Comparison of ENCODE assay signal across 8 mouse cellular contexts in the genomic region with DNA sequence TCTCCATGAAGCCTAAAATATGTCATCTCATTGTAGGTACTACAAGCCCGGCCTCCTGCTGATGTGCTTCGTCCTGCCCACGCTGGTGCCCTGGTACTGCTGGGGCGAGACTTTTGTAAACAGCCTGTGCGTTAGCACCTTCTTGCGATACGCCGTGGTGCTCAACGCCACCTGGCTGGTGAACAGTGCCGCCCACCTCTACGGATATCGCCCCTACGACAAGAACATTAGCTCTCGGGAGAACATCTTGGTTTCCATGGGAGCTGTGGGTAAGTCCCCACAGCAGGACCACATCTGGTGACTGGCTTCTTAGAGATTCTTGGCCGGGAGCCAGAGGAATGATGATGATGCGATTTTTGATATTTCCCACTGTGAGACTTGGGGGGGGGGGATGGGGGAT. TPM values are rescaled to one million over a fixed set of nuclear protein-coding genes. Genes with fewer than 3 reads are reported as not detected.
DNase-seq lines count a peak whose midpoint lies in the region; ATAC-seq and TF ChIP-seq lines count a peak whose summit lies in the region.

No protein-coding gene starts in this region.

- H3K27me3 ChIP-seq in midbrain, embryonic 15.5 days (replicated peaks) = no peaks in the 10 kb centered on the region
- no peaks in the 10 kb centered on the region for H3K27me3 ChIP-seq in midbrain, embryonic 16.5 days (ENCODE audit: control insufficient read depth, insufficient read depth, low read depth, low read length)
- no peaks in the 10 kb centered on the region for H3K27me3 ChIP-seq in limb, embryonic 14.5 days (ENCODE audit: control insufficient read depth, insufficient read depth, low read length)
- H3K27me3 ChIP-seq in stomach, embryonic 15.5 days (replicated peaks) = no peaks in the 10 kb centered on the region

- 75% methylated on average over 16 of the region's 16 CpGs for WGBS in midbrain, embryonic 15.5 days
- 69% methylated on average over 16 of the region's 16 CpGs for WGBS in midbrain, embryonic 16.5 days
- 64% methylated on average over 16 of the region's 16 CpGs for WGBS in limb, embryonic 14.5 days
- WGBS in stomach, embryonic 15.5 days = 62% methylated on average over 16 of the region's 16 CpGs

- no peaks in the 10 kb centered on the region for H3K9me3 ChIP-seq in midbrain, embryonic 15.5 days
- H3K9me3 ChIP-seq in midbrain, embryonic 16.5 days (replicated peaks; ENCODE audit: control insufficient read depth, low read length, poor library complexity, severe bottlenecking) = no peaks in the 10 kb centered on the region
- H3K9me3 ChIP-seq in limb, embryonic 14.5 days (ENCODE audit: control insufficient read depth, low read length) = no peaks in the 10 kb centered on the region
- H3K9me3 ChIP-seq in stomach, embryonic 15.5 days = no peaks in the 10 kb centered on the region

- H3K4me2 ChIP-seq in midbrain, embryonic 15.5 days = 0 out of 2 replicates have a peak overlapping the region, but pooled peaks have one; percentile 2
- H3K4me2 ChIP-seq in midbrain, embryonic 16.5 days (ENCODE audit: low read length) = no peak overlapping the region
- H3K4me2 ChIP-seq in limb, embryonic 14.5 days (replicated peaks; ENCODE audit: low read depth, low read length, severe bottlenecking) = no peak overlapping the region
- H3K4me2 ChIP-seq in stomach, embryonic 15.5 days = peak overlapping the region; percentile 17

- H3K36me3 ChIP-seq in midbrain, embryonic 15.5 days (replicated peaks) = peaks cover 56% of the 10 kb centered on the region
- peaks cover 55% of the 10 kb centered on the region for H3K36me3 ChIP-seq in midbrain, embryonic 16.5 days (ENCODE audit: control insufficient read depth, insufficient read depth, low read length)
- peaks cover 99% of the 10 kb centered on the region for H3K36me3 ChIP-seq in limb, embryonic 14.5 days (ENCODE audit: control insufficient read depth, insufficient read depth, low read length)
- H3K36me3 ChIP-seq in stomach, embryonic 15.5 days = peaks cover 74% of the 10 kb centered on the region

- TF ChIP-seq POLR2A in limb, embryonic 14.5 days (IDR thresholded peaks at IDR 0.05; ENCODE audit: borderline replicate concordance, extremely low read depth, insufficient read depth, insufficient read length) = no peak

- DNase-seq in adrenal gland, adult (ENCODE audit: inconsistent age in 2 of 2, low spot score in 1 of 2) = peak; percentile 43 to 77
- DNase-seq in adrenal gland, postnatal 4 days (ENCODE audit: low spot score in 2 of 2) = no peak
- peak; percentile 62 for DNase-seq in limb, embryonic 14.5 days (ENCODE audit: low spot score)
- DNase-seq in frontal cortex, postnatal 10 days (ENCODE audit: low spot score in 2 of 2) = no peak
- no peak for DNase-seq in yolk sac, embryonic 10.5 days (ENCODE audit: low spot score)

- H3K27ac ChIP-seq in midbrain, embryonic 15.5 days = no peak overlapping the region
- H3K27ac ChIP-seq in midbrain, embryonic 16.5 days (ENCODE audit: low read length) = no peak overlapping the region
- no peak overlapping the region for H3K27ac ChIP-seq in limb, embryonic 14.5 days (replicated peaks; ENCODE audit: low read depth, low read length)
- H3K27ac ChIP-seq in stomach, embryonic 15.5 days = no peak overlapping the region

- peaks cover 91% of the 10 kb centered on the region for H3K4me1 ChIP-seq in midbrain, embryonic 15.5 days
- H3K4me1 ChIP-seq in midbrain, embryonic 16.5 days (ENCODE audit: control insufficient read depth, insufficient read depth, low read length) = peaks cover 71% of the 10 kb centered on the region
- H3K4me1 ChIP-seq in limb, embryonic 14.5 days (ENCODE audit: control insufficient read depth, insufficient read depth, low read length) = peaks cover 47% of the 10 kb centered on the region
- H3K4me1 ChIP-seq in stomach, embryonic 15.5 days = peaks cover 62% of the 10 kb centered on the region

- no peak overlapping the region for H3K4me3 ChIP-seq in midbrain, embryonic 15.5 days
- H3K4me3 ChIP-seq in midbrain, embryonic 16.5 days (ENCODE audit: low read depth, low read length) = no peak overlapping the region
- H3K4me3 ChIP-seq in limb, embryonic 14.5 days (replicated peaks; ENCODE audit: low read length) = no peak overlapping the region
- H3K4me3 ChIP-seq in stomach, embryonic 15.5 days (replicated peaks) = no peak overlapping the region

- ATAC-seq in midbrain, embryonic 15.5 days (replicated peaks) = no peak
- ATAC-seq in midbrain, embryonic 16.5 days = no peak
- no peak for ATAC-seq in limb, embryonic 14.5 days (ENCODE audit: low FRiP score, low read depth)
- ATAC-seq in stomach, embryonic 15.5 days (ENCODE audit: insufficient read depth, low FRiP score, low read depth) = no peak

- H3K9ac ChIP-seq in midbrain, embryonic 15.5 days = no peak overlapping the region
- no peak overlapping the region for H3K9ac ChIP-seq in midbrain, embryonic 16.5 days (ENCODE audit: low read depth, low read length)
- H3K9ac ChIP-seq in limb, embryonic 14.5 days (ENCODE audit: low read depth, low read length, severe bottlenecking) = no peak overlapping the region
- H3K9ac ChIP-seq in stomach, embryonic 15.5 days = no peak overlapping the region

RNA-seq across cellular contexts. Expression of gene Scd2, which starts 7.7 kb away (rescaled TPM):
- total RNA-seq in adrenal gland, postnatal 4 days (2021) = 100 to 1,000 TPM; 412 to 445 TPM
- polyA plus RNA-seq in midbrain, embryonic 15.5 days (2015; fragmentation: Nextera tagmentation; extraction: Ambion mirVana) = 251 and 253 TPM in 2 replicates
- 281 and 311 TPM in 2 replicates for polyA plus RNA-seq in midbrain, embryonic 16.5 days (2015; fragmentation: Nextera tagmentation; extraction: Ambion mirVana)
- 274 and 383 TPM in 2 replicates for polyA plus RNA-seq in limb, embryonic 14.5 days (2012; rRNA removed)
- polyA plus RNA-seq in limb, embryonic 14.5 days (2014; fragmentation: Nextera tagmentation; extraction: Ambion mirVana) = 216 and 218 TPM in 2 replicates
- 266 and 297 TPM in 2 replicates for polyA plus RNA-seq in stomach, embryonic 15.5 days (2015; fragmentation: Nextera tagmentation; extraction: Ambion mirVana)

RNA-seq across cellular contexts. Expression of gene Scd4, which starts 31.7 kb away (rescaled TPM):
- 1 to 10 TPM; 2.0 to 2.2 TPM for total RNA-seq in adrenal gland, postnatal 4 days (2021)
- polyA plus RNA-seq in midbrain, embryonic 15.5 days (2015; fragmentation: Nextera tagmentation; extraction: Ambion mirVana) = 0.08 and 0.13 TPM in 2 replicates
- 0.18 and 0.19 TPM in 2 replicates for polyA plus RNA-seq in midbrain, embryonic 16.5 days (2015; fragmentation: Nextera tagmentation; extraction: Ambion mirVana)
- polyA plus RNA-seq in limb, embryonic 14.5 days (2012; rRNA removed) = 0.76 and 0.80 TPM in 2 replicates
- 0.12 and 0.35 TPM in 2 replicates for polyA plus RNA-seq in limb, embryonic 14.5 days (2014; fragmentation: Nextera tagmentation; extraction: Ambion mirVana)
- polyA plus RNA-seq in stomach, embryonic 15.5 days (2015; fragmentation: Nextera tagmentation; extraction: Ambion mirVana) = 0.12 and 0.15 TPM in 2 replicates

Comparison
In these comparisons a context has a peak if more than half of its experiments do, and no peak if none do; other contexts are left out.
1. DNase-seq: peak in adrenal gland, adult (2 of 2) and limb, embryonic 14.5 days (single experiment); none in adrenal gland, postnatal 4 days (0 of 2), frontal cortex, postnatal 10 days (0 of 2) and yolk sac, embryonic 10.5 days (single experiment).
2. H3K4me2 ChIP-seq: peak in midbrain, embryonic 15.5 days (single experiment) and stomach, embryonic 15.5 days (single experiment); none in midbrain, embryonic 16.5 days (single experiment) and limb, embryonic 14.5 days (single experiment).